Mouse (Mus musculus) heart, embryonic 11.5 days (tissue): Measurements from ENCODE around the gene Golgb1. TPM values are rescaled to one million over a fixed set of nuclear protein-coding genes. Genes with fewer than 3 reads are reported as not detected.

Experiments used
- ATAC-seq: fragments of 200-750 bp; cut with Nextera tagmentation; replicated peaks from 2 replicates; pipeline ENCODE4 v1.8.0; 2017; ENCODE audit warnings: moderate library complexity; ENCODE audit not compliant: insufficient number of reproducible peaks, low FRiP score, low TSS enrichment
- H3K27ac ChIP-seq: fragments of 300-500 bp; sonication (generic); 2 replicates; pipeline ENCODE4 v1.5.1; 2014; ENCODE audit warnings: mild to moderate bottlenecking, low read depth, low read length
- H3K27me3 ChIP-seq: fragments of 300-500 bp; sonication (generic); 2 replicates; pipeline ENCODE4 v1.6.1; 2014; ENCODE audit warnings: mild to moderate bottlenecking, low read length, mixed read lengths; ENCODE audit not compliant: control insufficient read depth, insufficient read depth
- H3K36me3 ChIP-seq: fragments of 300-500 bp; sonication (generic); 2 replicates; pipeline ENCODE4 v1.6.1; 2014; ENCODE audit warnings: mild to moderate bottlenecking, low read length, moderate library complexity, mixed read lengths; ENCODE audit not compliant: control insufficient read depth, insufficient read depth
- H3K4me1 ChIP-seq: fragments of 300-500 bp; sonication (generic); 2 replicates; pipeline ENCODE4 v1.6.1; 2014; ENCODE audit warnings: low read length; ENCODE audit not compliant: control insufficient read depth, insufficient read depth
- H3K4me2 ChIP-seq: fragments of 300-500 bp; sonication (generic); 2 replicates; pipeline ENCODE4 v1.6.1; 2014; ENCODE audit warnings: mild to moderate bottlenecking, moderate library complexity
- H3K4me3 ChIP-seq: fragments of 300-500 bp; sonication (generic); 2 replicates; pipeline ENCODE4 v1.5.1; 2014; ENCODE audit warnings: low read depth, low read length
- H3K9ac ChIP-seq: fragments of 300-500 bp; sonication (generic); 2 replicates; pipeline ENCODE4 v1.6.1; 2014; ENCODE audit warnings: mild to moderate bottlenecking, low read depth, low read length, moderate library complexity
- H3K9me3 ChIP-seq: fragments of 300-500 bp; sonication (generic); replicated peaks from 2 replicates; pipeline ENCODE4 v1.6.1; 2016; ENCODE audit warnings: low read length; ENCODE audit not compliant: control insufficient read depth
- WGBS: fragments of 180-500 bp; shearing (Covaris S2); extraction: QIAGEN DNeasy Blood & Tissue Kit; methylation state at CpG from one replicate; pipeline ENCODE4 v1.1.7; 2014; ENCODE audit not compliant: insufficient replicate concordance; 5-methylcytosine and 5-hydroxymethylcytosine counted together
- polyA plus RNA-seq: library from polyadenylated mRNA; unstranded; fragments of >200 nt; fragmentation: Nextera tagmentation; extraction: Ambion mirVana; gene quantifications from 2 replicates; pipeline ENCODE4 v1.2.1, GENCODE M21; 2014

Gene Golgb1
- polyA plus RNA-seq, 1 experiment from 2014 or later, result 70.1 TPM

DNA sequence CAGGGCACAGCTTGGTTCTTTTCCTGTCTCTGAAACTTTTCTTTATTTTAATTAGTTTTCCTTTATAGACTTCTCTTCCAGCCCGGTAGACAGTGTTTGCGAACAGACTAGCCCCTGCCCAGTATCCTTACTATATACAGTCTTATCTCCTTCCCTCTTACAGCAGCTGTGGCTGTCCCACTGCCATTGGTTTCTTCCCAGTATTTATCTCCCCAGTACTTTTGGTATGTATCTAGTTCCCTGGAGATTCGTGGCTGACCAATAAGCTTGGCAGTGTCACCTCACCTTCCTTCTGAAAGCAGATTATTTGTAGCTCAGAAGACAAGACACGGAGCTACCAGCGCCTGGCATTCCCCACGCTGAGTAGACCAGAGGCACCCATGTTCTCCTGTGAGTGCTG lies 21.8 kb downstream of the Golgb1 start:
- peaks cover 24% of the 10 kb centered on the region for H3K36me3 ChIP-seq
- H3K9ac ChIP-seq, result no peak overlapping the region
- WGBS, result 70% methylated on average over 6 of the region's 6 CpGs
- no peak for ATAC-seq
- H3K27me3 ChIP-seq, result no peaks in the 10 kb centered on the region
- H3K4me1 ChIP-seq, result no peaks in the 10 kb centered on the region
- H3K27ac ChIP-seq, result no peak overlapping the region
- no peak overlapping the region for H3K4me3 ChIP-seq
- H3K9me3 ChIP-seq, result no peaks in the 10 kb centered on the region
- H3K4me2 ChIP-seq, result no peak overlapping the region

DNA sequence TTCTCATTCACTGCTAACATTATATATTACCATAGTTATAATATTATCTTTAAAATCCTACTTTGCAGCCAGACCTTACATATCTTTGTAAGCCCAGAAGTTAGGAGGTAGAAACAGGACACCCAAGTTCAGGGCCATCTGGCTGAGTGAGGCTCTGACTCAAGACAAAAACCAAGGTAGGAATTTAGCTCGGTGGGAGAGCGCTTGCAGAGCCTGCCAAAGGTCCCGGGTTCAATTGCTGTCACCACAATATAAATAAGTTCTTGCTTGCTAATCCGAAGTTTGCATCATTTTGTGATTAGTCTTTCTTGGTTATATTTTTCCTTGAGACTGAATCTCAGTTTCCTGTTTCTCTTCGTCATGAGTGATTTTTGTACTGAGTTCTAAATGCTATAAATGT lies 28.2 kb downstream of the Golgb1 start:
- Histone ChIP-seq H3K4me2 (no peak overlapping the region), H3K27ac (no peak overlapping the region), H3K9me3 (no peaks in the 10 kb centered on the region), H3K36me3 (peaks cover 21% of the 10 kb centered on the region), H3K4me3 (no peak overlapping the region), H3K27me3 (no peaks in the 10 kb centered on the region), H3K4me1 (no peaks in the 10 kb centered on the region), H3K9ac (no peak overlapping the region)
- no peak for ATAC-seq
- 90% methylated on average over 5 of the region's 5 CpGs for WGBS

DNA sequence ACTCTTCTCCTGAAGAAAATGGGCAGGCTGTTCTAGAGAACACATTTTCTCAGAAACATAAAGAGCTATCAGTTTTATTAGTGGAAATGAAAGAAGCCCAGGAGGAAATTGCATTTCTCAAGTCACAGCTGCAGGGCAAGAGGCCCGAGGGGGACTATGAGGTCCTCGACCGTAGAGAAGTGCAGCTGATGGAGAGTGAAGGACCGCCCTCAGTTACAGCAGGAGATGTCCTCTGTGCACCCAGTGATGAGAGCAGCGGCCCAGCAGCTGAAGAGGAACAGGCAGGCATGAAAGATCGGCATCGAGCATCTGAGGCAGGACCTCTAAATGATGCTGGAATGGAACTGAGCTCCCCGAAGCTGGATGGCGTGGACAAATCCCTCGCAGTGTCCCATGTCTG lies 37.0 kb downstream of the Golgb1 start:
- ATAC-seq, result no peak
- Histone ChIP-seq H3K9ac (no peak overlapping the region), H3K4me2 (no peak overlapping the region), H3K4me3 (no peak overlapping the region), H3K27me3 (no peaks in the 10 kb centered on the region), H3K4me1 (no peaks in the 10 kb centered on the region), H3K9me3 (no peaks in the 10 kb centered on the region), H3K36me3 (peaks cover 30% of the 10 kb centered on the region), H3K27ac (no peak overlapping the region)
- WGBS, result 91% methylated on average over 10 of the region's 10 CpGs

DNA sequence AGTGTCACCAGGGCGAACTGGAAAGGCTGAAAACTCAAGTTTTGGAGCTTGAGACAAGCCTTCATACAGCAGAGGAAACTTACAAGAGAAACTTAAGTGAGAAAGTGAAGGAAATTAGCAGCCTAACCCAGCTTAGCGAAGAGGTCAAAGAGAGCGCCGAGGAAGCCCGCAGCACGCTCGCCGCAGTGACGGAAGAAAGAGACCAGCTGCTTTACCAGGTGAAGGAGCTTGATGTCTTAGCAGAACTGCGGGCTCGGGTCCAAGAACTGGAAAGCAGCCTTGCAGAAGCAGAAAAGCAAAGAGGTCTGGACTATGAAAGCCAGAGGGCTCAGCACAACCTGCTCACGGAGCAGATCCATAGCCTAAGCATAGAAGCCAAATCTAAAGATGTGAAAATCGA lies 37.4 kb downstream of the Golgb1 start:
- WGBS, result 88% methylated on average over 13 of the region's 13 CpGs
- Histone ChIP-seq H3K27ac (no peak overlapping the region), H3K4me3 (no peak overlapping the region), H3K4me1 (no peaks in the 10 kb centered on the region), H3K4me2 (no peak overlapping the region), H3K27me3 (no peaks in the 10 kb centered on the region), H3K9me3 (no peaks in the 10 kb centered on the region), H3K36me3 (peaks cover 30% of the 10 kb centered on the region), H3K9ac (no peak overlapping the region)
- no peak for ATAC-seq

DNA sequence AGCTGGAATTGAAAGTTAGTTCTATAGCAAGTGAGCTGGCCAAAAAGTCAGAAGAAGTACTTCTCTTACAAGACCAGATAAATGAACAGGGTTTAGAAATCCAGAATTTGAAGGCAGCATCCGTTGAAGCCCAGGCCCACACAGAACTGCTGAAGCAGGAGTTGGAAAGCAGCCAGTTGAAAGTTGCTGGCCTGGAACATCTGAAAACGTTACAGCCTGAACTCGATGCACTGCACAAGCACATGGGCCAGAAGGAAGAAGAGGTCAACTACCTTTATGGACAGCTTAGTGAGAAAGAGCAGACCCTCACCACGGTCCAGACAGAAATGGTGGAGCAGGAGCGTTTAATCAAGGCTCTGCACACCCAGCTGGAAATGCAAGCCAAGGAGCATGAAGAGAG lies 39.3 kb downstream of the Golgb1 start:
- Histone ChIP-seq H3K27me3 (no peaks in the 10 kb centered on the region), H3K9ac (no peak overlapping the region), H3K36me3 (peaks cover 34% of the 10 kb centered on the region), H3K4me2 (no peak overlapping the region), H3K4me3 (no peak overlapping the region), H3K9me3 (no peaks in the 10 kb centered on the region), H3K27ac (no peak overlapping the region), H3K4me1 (no peaks in the 10 kb centered on the region)
- ATAC-seq, result no peak
- 85% methylated on average over 5 of the region's 5 CpGs for WGBS

DNA sequence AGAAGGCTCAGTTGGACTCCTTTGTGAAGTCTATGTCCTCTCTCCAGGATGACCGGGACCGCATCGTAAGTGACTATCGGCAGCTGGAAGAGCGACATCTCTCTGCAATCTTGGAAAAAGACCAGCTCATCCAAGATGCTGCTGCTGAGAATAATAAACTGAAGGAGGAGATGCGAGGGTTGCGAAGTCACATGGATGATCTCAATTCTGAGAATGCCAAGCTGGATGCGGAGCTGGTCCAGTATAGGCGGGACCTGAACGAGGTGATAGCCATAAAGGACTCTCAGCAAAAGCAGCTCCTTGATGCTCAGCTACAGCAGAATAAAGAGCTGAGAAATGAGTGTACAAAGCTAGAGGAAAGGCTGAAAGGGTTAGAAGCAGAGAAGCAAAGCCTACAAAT lies 43.6 kb downstream of the Golgb1 start:
- Histone ChIP-seq H3K27me3 (no peaks in the 10 kb centered on the region), H3K4me3 (no peak overlapping the region), H3K9ac (no peak overlapping the region), H3K4me2 (no peak overlapping the region), H3K36me3 (peaks cover 27% of the 10 kb centered on the region), H3K4me1 (no peaks in the 10 kb centered on the region), H3K9me3 (no peaks in the 10 kb centered on the region), H3K27ac (no peak overlapping the region)
- ATAC-seq, result no peak
- 93% methylated on average over 10 of the region's 10 CpGs for WGBS

DNA sequence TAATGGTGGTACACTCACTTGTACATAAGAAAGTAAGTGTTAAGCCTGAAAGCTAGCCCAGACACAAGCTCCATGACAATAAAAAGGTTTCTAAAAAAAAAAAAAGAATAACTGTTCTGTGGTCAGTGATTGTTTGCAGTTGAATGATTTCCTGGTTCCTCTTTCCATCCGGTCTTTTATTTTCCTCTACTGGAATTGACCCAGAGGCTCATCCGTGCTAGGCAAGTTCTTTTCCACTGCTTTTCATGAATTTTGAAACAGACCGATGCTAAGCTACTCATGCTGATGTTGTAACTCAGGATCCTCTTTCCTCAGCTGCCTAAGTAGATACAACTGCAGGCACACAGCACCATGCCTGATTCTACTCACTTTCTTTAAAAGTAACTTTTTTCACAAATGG lies 45.5 kb downstream of the Golgb1 start:
- Histone ChIP-seq H3K36me3 (peaks cover 19% of the 10 kb centered on the region), H3K4me1 (no peaks in the 10 kb centered on the region)

DNA sequence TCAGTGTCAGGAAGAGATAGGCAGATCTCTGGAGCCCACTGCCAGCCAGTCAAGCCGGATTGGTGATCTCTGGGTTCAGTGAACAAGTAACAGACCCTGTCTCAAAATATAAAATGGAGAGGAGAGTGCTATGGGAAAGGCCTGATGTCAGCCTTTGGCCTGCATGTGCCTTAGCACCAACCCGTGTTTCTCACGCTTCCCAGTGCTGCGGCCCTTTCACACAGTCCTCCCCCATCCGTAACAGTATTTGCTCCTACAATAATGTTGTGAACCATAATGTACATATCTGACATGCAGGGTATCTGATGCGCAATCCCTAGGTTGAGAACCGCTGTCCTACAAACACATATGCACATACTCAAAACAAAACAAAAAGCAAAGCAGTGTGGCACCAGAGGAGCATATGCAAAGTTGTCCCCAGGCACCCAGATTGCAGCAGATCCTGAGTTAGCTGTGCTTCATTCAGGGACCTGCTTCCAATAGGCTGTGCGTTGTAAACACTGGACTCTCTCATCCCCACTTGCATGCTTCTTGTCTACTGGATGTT lies 46.2 kb downstream of the Golgb1 start:
- Histone ChIP-seq H3K27ac (no peak overlapping the region), H3K4me1 (no peaks in the 10 kb centered on the region), H3K4me3 (no peak overlapping the region), H3K27me3 (no peaks in the 10 kb centered on the region), H3K4me2 (no peak overlapping the region), H3K9ac (no peak overlapping the region), H3K36me3 (peaks cover 25% of the 10 kb centered on the region), H3K9me3 (no peaks in the 10 kb centered on the region)
- no peak for ATAC-seq
- WGBS, result 88% methylated on average over 8 of the region's 8 CpGs

More for the DNA sequence above, 45.5 kb downstream of the Golgb1 start:
- Histone ChIP-seq H3K9ac (no peak overlapping the region), H3K27ac (no peak overlapping the region), H3K27me3 (no peaks in the 10 kb centered on the region), H3K4me2 (no peak overlapping the region), H3K4me3 (no peak overlapping the region), H3K9me3 (no peaks in the 10 kb centered on the region)
- 89% methylated on average over 3 of the region's 3 CpGs for WGBS
- no peak for ATAC-seq

DNA sequence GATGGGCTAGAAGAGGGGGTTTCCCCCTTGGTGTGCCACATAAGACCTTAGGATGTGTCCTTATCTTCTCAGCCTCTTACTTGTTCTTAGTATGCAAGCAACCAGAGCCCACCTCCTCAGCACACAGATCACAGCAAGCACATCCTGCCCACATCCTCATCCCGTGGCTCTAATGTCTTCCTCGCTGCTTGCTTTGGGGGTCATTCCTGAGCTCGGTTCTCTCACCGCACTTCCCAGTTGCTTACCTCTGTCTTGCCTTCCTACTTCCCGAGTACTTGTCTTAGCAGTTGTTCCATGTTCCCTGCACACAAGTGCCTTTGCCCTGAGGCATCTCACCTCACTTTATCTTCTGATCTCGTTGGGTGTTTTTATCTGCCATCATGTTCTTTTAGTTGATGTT lies 47.0 kb downstream of the Golgb1 start:
- WGBS, result 82% methylated on average over 6 of the region's 6 CpGs
- Histone ChIP-seq H3K4me1 (no peaks in the 10 kb centered on the region), H3K27ac (no peak overlapping the region), H3K4me2 (no peak overlapping the region), H3K9ac (no peak overlapping the region), H3K27me3 (no peaks in the 10 kb centered on the region), H3K9me3 (no peaks in the 10 kb centered on the region), H3K36me3 (peaks cover 23% of the 10 kb centered on the region), H3K4me3 (no peak overlapping the region)
- ATAC-seq, result no peak
